Mouse (Mus musculus): ENCODE measurements around the gene Wipf2.

Gene Wipf2

GRCm38 (mm10) chr11:98854659-98855058, 8.8 kb upstream of the Wipf2 start:
- DNase-seq (ENCODE audit: low read depth) = no peak

- peak; percentile 89 for DNase-seq (ENCODE audit: low read depth)
Observed at GRCm38 (mm10) chr11:98858759-98859731, 4.4 kb upstream of the Wipf2 start.

- peak; percentile 68 for DNase-seq (ENCODE audit: low read depth)
Observed at GRCm38 (mm10) chr11:98863751-98864429, 452 bp downstream of the Wipf2 start.

DNA sequence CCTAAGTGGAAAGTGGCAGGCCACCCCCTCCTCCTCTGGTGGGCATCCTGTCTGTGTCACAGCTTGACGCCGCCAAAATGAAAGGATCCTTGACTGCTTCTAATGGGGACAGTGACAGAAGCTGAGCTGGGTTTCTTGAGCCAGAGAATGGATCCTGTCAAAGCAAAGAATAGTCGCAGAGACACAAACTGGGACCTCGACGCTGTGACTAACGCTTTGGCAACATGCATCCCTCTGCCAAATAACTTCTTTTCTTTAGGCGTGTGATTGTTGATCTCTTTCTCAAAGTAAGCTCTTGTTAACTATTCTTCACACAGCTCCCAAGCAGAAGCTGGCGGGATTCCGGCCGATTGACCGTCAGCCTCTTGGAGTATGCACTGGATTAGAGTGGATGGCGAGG, 3.9 kb downstream of the Wipf2 start:
- no peak for DNase-seq (ENCODE audit: low read depth)

- no peak for DNase-seq (ENCODE audit: low read depth)
Observed at GRCm38 (mm10) chr11:98869906-98870305, 6.5 kb downstream of the Wipf2 start.

- DNase-seq (ENCODE audit: low read depth) = no peak
Observed at GRCm38 (mm10) chr11:98870791-98871190, 7.4 kb downstream of the Wipf2 start.

DNA sequence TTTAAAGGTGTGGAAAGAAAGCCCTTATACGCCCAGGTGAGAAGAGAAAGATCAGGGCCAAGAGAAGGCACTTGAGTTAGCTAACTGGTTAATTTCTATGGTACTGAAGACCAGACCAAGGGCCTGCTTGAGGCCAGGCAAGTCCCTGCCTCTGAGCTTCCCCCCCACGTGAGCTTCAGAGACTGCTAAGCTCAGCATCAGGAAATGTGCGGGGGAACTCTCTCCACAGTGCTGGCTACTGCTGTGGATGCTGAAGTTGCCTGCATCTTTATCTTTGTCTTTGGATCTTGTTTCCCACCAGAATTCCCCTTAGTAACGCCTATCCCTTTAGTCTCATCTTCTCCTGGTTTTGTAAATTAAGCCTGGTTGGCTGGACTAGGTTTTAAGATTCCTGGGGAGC, 8.0 kb downstream of the Wipf2 start:
- no peak for DNase-seq (ENCODE audit: low read depth)

- no peak for DNase-seq (ENCODE audit: low read depth)
Observed at GRCm38 (mm10) chr11:98872040-98872439, 8.6 kb downstream of the Wipf2 start.

DNA sequence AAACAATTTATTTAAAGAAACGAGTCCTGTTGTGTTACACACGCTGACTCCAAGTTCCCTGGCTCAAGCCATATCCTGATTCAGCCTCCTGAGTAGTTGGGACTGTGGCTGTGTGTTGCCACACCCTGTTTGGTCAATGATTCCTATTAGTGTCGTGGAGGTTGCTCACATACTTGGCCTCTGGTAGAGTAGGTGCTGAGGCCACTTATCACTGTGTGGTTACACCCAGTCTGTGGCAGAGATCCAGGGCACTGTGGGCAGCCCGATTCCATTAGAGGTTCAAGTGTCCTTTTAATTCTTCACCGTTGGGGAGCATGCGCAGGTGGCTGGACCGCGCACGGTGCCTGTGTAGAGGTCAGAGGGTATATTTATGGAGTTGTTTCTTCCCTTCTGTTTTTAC, 10.5 kb downstream of the Wipf2 start:
- no peak for DNase-seq (ENCODE audit: low read depth)

DNA sequence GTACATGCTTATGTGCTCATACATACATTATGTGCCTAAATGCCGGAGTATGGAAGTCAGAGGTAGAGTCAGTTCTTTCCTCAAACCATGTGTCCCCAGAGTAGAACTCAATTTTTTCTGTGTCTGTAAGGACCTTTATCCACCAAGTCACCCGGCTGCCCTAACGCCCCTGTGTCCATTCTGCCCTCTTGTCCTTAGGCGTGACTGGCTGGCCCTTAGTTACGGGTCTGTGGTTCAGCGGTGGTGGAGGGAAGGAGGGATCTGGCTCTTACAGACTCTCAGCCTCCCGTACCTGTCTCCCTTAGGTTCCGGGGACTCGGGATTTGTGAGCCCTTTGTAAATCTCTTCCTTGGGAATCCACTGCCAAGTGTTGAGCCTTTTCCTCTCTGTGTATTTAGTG, 13.6 kb downstream of the Wipf2 start:
- no peak for DNase-seq (ENCODE audit: low read depth)

DNA sequence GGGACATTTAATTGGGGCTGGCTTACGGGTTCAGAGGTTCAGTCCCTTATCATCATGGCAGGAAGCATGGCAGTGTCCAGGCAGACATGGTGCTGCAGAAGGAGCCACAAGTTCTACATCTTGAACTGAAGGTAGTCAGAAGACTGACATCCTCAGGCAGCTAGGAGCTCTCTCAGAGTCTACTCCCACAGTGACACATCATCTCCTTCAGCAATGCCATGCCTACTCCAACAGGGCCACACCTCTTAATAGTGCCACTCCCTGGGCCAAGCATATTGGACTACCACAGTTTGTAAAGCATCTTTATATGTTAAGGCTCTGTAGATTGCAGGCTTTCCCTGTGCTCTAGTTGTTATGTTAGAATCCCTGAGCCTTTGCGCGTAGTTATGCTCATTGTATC, 24.3 kb downstream of the Wipf2 start:
- no peak for DNase-seq (ENCODE audit: low read depth)

DNA sequence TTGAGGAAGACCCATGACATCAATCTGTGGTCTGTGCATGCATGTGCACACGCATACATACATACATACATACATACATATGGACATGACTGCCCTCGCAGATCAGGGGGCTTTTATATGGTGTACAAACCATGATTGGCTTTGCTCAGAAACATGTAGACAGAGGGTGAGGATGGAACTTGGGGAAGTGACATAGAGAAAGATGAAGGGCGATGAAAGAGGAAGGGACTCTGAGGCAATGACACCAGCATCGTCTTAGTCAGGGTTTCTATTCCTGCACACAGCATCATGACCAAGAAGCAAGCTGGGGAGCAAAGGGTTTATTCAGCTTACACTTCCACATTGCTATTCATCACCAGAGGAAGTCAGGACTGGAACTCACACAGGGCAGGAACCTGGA, 25.6 kb downstream of the Wipf2 start:
- DNase-seq (ENCODE audit: low read depth) = no peak

DNA sequence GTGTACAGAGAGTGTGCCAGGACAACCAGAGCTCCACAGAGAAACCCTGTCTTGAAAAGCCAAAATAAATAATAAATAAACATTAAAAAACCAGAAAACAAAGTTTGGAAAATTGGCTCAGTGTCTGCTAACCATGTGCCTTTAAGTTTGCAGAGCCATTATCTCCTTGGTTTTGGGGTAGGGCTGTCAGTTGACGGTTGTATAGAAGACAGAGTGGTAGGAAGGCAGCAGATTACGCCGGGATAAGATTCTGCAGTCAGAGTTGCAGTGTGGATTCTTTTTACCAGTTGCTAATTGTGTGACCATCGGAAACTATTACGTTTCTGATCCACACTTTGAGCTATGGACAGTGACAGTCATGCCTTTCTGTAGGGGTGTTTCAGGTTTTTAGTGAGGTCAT, 26.5 kb downstream of the Wipf2 start:
- DNase-seq (ENCODE audit: low read depth) = no peak

DNA sequence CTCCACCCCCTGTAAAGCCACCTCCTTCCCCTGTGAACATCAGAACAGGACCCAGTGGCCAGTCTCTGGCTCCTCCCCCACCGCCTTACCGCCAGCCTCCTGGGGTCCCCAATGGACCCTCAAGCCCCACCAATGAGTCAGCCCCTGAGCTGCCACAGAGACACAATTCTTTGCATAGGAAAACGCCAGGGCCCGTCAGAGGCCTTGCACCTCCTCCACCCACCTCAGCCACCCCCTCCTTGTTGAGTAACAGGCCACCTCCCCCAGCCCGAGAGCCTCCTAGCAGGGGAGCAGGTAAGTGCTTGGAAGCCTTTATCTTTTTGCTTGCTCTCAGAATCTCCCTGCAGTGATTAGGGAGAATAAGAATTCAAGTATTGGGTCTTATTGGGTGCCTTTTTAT, 29.0 kb downstream of the Wipf2 start:
- DNase-seq (ENCODE audit: low read depth) = no peak

GRCm38 (mm10) chr11:98900529-98901125, 37.2 kb downstream of the Wipf2 start:
- DNase-seq (ENCODE audit: low read depth) = peak; percentile 61

DNA sequence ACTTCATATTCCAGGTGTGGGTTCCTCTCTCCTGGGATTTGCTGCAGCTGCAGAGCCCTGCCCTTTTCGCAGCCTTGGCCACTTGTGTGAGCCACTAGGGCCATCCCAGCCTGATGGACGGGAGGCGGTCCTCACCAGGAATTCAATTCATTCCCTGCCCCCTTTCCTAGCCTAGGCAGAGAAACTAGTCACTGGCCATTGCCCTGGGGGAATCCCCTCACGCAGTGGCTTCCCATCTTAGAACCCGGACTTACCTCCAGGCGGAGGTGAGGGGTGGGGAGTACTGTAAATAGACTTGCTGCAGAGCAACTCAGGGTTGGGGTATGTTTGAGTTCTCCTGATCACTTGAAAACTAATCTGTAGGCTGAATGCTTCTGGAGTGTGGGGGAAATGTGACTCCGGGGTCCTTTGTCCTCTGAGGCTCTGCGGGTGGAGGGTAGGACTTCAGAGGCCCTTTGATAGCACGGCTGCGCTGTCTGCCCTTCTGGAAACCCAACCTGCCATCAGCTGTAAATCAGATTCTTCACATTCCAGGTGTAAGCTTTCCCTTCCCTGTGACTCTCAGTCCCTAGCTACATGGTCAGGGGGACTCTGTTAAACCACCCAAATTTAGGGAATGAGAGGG, 39.3 kb downstream of the Wipf2 start:
- DNase-seq (ENCODE audit: low read depth) = no peak

DNA sequence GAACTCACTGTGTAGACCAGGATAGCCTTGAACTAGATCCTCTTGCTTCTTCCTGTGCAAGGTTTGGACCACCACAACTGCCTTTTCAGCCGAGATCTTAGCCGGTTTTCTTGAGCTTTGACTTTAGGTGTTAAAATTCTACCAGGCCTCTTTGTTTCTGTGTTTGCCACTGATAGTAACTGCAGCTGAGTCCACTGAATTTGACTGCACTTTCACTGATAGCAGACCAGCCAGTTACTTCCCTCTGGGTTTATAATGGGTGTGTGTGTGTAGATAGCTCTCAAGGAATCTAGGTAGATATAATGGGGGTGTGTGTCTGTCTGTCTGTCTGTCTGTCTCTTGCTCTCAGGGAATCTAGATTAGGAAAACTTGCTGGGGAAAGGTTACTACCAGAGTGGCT, 41.1 kb downstream of the Wipf2 start:
- no peak for DNase-seq (ENCODE audit: low read depth)

DNA sequence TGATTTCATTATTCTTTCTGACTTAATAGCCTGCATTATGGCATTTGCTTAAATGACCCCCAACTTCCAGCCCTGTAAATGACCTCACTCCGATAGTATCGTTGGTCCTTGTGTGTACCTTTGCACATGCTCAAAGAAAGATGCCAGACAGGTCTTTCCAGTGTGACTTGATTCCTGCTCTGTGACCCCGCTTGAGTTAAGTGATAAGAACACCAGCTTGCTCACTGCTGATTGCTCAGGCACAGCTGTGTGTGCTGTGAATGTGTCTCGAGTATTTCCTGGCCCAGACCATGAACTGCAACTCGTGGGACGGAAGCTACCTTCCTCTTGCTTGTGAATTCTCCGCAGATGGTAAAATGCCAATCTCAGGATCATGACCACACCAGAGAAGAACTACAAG, 41.6 kb downstream of the Wipf2 start:
- DNase-seq (ENCODE audit: low read depth) = no peak

- DNase-seq (ENCODE audit: low read depth) = peak; percentile 34
Observed at GRCm38 (mm10) chr11:98905583-98905982, 42.1 kb downstream of the Wipf2 start.

- no peak for DNase-seq (ENCODE audit: low read depth)
Observed at GRCm38 (mm10) chr11:98907063-98907436, 43.6 kb downstream of the Wipf2 start.

- DNase-seq (ENCODE audit: low read depth) = peak; percentile 94
Observed at GRCm38 (mm10) chr11:98907437-98908173, 44.2 kb downstream of the Wipf2 start, which contains the start of gene Cdc6. Cdc6 (plus strand) TSS chr11:98907801.

GRCm38 (mm10) chr11:98909654-98910053, 46.2 kb downstream of the Wipf2 start:
- peak; percentile 91 for DNase-seq (ENCODE audit: low read depth)
